Mouse (Mus musculus) induced T-regulatory cell, adult 2 months (primary cell): Measurements from ENCODE around the gene Gm42421.
A peak's percentile ranks its signal among the peaks of the same experiment; 100 is the strongest.

Source experiments
- DNase-seq: peaks from one replicate; pipeline ENCODE4 v3.0.0-alpha.2; 2012; ENCODE audit warnings: low read depth

Gm42421 gene

DNA sequence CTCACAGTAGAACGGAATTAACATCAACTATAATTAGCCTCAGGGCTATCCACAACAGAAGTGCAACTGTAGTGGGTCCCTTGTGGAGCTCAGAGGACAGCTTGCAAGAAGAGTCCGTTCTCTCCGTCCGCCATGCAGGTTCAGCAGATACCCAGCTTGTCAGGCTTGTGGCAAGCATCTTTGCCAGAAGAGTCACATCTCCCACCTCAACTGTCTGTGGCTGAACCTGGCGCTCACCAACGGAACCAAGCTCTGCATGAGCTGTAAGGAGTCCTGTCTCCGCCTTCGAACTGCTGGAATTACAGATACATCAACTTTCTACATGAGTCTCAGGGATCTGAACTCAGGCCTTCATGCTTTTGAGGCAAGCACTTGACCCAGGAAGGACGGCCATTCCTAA is 8.2 kb downstream of the Gm42421 start:
- no peak for DNase-seq

DNA sequence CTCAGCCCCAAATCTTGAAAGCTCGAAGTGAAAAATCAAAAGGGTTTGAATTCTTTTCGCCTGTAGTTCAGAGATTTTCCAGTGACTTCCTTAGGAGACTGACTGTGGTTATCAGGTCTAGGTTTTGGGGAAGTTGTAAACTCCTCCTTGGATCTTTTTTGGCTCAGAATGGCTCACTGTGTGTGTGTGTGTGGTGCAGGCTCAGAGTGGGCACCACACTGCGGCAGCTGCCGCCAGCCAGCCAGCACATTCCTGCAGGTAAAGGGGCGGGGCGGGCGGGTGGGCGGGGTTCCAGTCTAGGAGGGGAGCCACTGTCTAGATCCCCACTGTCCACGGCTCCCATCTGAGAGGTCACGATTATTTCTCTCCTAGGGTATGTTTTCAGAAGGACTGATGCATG is 13.6 kb downstream of the Gm42421 start:
- no peak for DNase-seq

DNA sequence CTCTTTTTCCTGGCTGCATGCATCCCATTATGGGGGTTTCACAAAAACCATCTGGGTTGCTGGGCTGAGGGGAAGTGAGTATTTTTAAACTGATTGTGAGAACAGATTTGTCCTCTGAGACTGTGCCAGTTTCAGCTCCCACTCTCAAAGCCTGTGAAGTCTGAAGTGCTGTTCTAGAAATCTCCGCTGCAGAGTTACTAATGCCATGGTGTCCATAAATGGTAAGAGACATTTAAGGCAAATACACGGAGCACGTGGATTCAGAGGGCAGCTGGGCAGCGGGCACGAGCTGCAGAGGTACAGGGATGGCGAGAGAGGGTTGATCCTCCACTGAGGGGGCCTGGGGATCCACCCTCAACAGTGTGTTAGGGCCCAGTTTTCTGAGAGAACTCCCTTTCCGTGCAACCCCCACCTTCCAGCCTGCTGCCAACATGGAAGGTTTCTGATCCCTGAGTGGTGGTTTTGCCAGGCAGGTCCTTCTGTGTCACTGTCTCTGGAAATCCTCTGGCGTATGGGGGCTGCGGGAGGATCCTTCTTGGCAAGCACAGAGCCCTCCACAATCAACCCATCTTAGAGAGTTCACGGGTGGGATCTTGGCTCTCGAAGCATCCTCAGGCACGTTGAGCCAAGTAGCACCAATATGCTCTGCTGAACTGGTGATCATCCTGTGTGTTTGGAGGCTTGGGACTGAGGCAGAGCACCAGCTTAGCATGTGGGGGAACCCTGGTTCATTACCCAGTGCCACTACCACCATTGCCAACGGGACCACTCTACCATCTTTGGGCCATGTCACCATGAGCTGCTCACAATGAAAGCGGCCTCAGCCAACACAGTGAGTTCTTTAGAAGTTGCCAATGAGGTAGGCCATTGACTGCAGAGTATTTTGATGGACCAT is 15.5 kb downstream of the Gm42421 start:
- DNase-seq, result no peak

DNA sequence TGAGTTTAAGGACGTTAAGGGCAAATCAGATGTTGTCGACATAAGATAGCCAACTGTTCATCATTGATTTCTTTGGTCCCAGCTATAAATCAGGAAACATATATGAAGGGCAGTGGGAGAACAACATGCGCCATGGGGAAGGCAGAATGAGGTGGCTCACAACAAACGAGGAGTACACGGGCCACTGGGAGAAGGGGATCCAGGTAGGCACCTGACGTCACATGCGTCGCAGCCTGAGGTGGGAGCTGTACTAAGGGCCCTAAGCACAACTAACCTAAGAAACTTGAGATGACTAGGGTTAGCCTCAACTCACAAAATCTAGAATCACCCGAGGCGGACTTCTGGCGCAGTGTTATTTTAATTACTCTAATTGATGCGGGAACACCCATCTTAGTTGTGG is 20.4 kb downstream of the Gm42421 start:
- DNase-seq, result no peak

DNA sequence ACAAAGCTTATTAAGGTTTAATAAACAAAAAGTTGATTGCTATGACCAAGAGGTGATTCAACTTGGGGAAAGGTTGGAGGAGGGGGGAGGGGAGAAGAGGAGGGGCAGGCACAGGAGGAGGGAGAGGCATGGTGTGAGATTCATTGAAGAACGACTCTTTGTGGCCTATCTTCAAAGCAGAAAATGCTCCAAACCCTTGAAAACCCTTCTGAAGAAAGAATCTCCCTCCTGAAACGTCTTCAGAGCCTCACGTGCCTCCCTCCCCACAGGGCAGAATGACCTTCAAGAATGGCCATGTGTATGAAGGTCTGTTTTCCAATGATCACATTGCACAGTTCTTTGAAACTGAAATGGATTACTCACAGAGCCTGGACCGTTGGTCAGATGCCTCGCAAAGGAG is 22.0 kb downstream of the Gm42421 start:
- no peak for DNase-seq

DNA sequence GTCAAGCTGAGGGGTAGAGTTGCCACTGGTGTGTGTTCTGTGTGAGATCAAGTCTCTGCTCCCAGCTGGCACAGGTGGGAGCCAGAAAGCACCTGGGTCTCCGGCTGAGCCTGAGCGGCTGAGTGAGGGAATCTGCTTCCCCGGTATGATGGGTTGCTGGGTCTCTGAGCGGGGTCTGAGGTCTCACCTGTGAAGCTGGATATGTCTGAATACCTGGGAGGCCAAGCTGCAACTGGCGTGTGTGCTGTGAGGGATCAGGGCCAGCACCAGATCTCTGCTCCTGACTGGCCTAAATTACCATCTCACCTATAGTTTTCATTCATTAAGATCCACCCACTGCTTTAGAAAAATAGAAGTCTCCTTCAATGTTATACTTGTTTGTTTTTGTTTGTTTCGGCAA is 29.1 kb downstream of the Gm42421 start:
- no peak for DNase-seq

DNA sequence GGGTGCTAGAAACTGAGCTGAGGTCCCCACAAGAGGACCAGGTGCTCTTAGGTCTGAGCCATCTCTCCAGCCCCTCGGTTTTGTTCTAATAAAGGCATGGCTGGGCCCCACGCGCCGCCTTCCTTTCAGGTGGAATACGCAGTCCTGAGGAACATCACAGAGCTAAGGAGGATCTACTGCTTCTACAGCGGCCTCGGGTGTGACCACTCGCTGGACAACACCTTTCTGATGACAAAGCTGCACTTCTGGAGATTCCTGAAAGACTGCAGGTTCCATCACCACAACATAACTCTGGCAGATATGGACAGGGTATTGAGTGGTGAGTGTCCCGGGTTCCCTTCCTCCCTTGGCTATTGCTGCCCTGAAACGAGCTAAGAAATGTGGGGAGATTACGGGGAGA is 31.6 kb downstream of the Gm42421 start:
- no peak for DNase-seq

DNA sequence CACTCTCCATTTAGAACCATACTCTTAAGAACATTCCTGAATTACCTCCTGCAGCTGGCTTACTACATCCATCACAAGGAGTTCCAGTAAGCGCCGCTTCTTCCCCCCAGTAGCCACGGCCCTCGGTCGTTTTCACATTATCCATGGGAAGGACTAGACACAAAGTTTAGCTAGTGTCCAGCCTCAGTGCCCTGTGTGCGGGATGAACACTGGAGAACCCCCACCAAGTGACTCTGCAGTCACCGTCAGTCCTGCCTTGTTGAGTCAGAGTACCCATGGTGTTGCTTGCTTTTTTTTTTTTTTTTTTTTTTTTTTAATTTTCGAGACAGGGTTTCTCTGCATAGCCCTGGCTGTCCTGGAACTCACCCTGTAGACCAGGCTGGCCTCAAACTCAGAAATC is 33.2 kb downstream of the Gm42421 start:
- no peak for DNase-seq

DNA sequence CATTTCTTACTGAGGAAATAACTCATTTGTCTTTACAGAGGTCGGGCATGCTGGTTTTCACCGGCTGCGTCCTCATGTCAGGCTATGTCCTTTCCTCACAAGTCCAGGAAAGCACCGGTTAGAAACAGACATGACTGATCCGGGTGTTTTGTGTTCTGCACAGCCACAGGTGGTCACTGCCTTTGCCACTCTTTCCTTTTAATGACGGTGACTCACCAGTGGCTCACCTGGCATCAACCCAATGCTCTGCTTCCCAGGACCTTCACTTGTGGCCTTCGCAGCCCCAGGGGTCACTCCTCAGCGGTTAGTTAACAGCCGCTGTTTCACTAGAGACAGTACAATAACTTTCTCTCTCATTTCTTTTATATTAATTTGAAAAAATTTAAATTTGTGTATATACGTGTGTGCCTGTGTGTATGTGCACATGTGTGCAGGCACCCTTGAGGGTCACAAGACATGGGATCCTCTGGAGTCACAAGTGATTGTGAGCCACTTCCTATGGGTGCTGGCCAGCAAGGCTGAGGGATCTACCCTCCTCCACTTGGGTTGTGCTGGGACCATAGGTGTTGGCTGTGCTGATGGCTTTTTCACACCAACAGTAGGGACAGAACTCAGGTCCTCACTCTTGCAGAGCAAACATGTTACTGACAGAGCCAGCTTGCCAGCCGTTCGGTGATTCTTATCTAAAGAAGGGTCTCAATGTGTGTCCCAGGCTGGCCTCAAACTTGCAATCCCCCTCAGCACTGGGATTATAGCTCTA is 37.8 kb downstream of the Gm42421 start:
- DNase-seq, result no peak

DNA sequence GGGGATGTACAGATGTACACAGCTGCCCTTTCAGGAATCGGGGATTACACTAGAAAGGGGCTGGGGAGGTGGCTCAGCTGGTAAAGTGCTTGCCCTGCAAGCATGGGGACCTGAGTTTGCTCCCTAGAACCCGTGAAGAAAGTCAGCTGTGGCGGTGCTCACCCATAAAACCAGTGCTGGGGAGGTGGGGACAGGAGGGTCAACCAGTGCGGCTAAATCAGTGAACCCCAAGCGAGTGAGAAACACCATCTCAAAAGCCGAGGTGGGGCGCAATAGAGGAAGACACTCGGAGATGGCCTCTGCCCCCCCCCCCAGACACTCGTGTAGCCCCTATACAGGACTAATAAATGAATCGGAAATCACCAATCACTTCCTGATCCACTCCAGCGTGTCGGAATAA is 38.7 kb downstream of the Gm42421 start:
- no peak for DNase-seq

DNA sequence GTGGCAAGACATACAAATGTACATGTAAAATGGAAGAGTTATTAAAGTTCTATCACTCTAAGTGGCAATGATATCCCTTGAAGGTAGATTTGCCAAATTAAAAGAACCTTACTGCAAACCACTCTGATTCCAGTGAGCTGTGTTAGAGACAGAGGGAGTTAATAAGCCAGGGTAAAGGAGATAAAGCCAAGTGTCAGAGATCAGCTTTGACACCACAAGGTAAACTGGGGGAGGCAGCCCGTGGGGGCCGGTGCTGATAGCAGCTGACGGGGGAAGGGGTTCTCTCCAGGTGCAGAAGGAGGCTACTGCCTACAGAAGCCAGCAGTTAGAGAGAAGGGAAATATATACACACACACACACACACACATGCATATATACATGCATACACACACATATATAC is 44.7 kb downstream of the Gm42421 start:
- no peak for DNase-seq

DNA sequence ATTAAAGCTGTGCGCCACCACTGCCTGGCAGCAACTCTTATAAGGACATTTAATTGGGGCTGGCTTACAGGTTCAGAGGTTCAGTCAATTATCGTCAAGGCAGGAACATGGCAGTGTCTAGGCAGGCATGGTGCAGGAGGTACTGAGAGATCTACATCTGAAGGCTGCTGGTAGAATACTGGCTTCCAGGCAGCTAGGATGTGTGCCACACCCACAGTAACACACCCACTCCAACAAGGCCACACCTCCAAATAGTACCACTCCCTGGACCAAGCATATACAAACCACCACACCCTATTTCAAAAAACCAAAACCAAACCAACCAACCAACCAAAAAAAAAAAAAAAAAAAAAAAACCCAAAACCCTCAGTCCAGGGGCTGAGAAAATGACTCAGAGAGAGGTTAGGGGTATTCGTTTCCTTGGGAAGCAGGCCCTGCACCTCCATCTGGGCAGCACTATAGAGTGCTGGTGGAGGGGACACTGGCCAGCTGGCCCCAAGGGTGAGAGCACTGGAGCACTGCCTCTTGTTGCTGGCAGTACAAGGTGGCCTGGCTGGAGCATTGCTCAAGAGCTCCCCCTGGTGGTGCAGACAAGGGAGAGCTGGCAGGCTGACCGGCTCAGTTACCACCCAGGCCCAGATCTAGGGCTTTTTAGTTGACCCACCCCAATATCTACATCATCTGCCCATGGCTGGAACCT is 47.1 kb downstream of the Gm42421 start:
- DNase-seq, result peak; percentile 82

DNA sequence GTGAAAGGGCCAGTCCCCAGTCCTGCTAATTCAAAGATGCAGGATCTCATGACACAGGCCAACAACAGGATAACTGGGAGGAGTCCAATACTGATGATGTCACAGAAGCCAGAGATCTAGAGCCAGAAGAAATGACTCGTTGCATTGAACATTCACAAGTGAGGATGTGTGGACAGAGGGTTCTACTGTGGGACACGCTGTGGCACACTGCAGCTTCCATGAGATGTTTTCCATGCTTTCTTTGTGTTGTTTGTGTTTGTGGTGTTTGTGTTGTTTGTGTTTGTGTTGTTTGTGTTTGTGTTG is 47.6 kb downstream of the Gm42421 start:
- DNase-seq, result no peak

DNA sequence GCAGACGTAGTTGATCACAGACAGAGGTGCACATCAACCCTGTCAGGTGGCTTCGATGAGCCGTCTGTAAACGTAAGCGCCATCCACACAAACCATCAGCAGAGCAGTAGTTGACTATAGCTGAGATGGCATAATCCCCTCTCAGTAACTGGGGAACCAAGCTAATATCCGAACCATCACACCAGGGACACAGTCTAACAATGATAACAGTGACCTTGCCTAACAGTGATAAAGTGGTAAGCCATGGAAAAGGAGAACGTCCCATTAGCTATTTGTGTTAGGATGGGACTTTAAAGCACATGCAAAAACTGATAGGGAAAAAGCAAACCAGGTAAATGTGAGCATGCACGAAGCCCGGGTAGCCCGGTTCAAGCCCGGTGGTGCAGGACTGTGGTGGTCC is 48.3 kb downstream of the Gm42421 start:
- no peak for DNase-seq

DNA sequence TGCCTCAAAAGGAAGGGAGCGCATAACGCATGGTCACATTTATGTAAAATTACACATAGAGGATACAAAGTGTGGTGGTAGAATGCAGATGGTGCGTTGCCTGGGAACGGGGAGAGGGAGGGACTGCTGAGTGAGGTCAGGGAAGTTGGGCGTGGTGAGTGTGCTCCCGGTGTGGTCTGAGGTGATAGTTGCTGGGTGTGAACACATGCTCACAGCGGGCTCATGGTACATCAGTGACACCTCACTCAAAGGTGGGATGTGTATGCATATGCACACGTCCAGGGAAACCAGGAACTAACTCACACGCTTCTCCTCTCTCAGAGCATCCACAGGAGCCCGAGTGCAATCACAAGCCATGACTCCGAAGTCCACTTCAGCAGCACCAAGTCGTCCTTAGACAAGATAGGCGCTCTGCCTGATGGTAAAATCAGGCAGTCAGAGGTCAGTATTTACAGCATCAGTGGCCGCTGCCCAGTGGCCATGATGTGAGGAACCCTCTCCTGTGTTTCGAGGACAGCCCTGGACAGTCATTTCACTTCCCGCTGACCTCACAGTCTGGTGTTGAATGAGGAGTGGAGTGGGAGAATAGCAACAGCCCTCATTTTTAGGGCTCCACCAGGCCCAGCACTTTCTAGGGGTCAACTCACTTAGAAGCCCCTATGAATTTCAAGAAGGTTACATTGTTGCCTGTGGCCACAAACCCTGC is 48.9 kb downstream of the Gm42421 start:
- peak; percentile 10 for DNase-seq

DNA sequence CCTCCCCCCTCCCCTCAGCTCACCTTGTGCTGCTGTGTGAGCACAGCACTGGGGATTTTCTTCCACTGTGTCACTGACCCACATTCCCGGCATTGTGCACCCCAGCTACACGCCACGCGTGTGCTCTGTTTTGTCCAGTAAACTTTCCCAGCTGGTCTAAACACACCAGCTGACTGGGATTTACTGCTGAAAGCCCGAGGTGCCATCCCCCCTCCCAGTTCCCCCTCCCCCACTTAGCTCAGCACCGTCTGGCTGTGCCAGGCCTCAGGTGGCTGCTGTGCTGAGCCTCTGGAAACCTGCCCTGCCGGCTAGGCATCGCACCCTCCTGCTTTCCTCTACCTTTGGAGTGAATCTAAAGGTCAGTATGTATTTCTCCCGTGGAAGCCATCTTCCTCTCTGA is 52.9 kb downstream of the Gm42421 start:
- DNase-seq, result no peak

DNA sequence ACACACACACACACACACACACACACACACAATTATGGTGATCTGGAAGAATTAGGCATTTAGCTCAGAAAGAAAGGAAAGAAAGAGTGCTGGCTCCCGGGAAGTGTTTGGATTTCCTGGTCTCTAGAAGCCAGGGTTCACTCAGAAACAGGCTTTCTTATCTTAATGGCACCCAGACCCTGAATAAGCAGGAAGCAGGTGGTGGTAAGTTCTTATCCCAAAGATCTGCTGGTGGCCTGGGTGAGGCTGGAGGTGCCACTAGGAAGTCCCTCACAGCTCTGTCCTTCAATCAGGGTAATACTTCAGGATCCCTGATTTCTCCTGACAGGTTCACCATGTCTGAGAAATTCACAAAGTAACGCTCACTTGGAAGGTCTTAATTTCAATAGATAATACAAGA is 54.4 kb downstream of the Gm42421 start:
- no peak for DNase-seq

DNA sequence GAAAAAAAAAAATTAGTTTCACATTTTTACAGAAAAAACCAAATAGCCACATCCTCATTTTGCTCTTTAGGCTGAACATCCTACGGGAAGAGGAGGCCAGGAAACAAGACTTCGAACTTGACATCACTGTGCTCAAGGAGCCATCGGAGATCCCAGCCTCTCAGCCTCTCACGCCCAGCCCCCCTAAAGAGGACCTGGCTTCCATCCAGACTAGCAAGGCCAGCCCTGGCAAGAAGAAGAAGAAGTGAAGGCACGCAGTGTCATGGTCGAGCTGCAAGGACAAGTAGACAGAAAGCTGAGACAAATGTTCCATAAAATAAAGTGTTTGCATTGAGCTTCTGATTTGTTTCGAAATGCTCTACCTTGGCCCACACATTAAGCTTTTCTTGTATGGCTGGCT is 57.4 kb downstream of the Gm42421 start:
- DNase-seq, result no peak
